Mouse (Mus musculus): ENCODE data around the gene Myoz2. TPM values are rescaled to one million over a fixed set of nuclear protein-coding genes. Genes with fewer than 3 reads are reported as not detected.

Gene Myoz2
- total RNA-seq, 1 experiment, result not detected

- Histone ChIP-seq H3K36me3 (ENCODE audit: control insufficient read depth, insufficient read depth, low read length, poor library complexity, severe bottlenecking) (no peaks in the 10 kb centered on the region), H3K9me3 (ENCODE audit: control insufficient read depth, insufficient read depth, low read depth, low read length) (no peaks in the 10 kb centered on the region), H3K9ac (ENCODE audit: insufficient read depth, low read depth, low read length, poor library complexity, severe bottlenecking) (no peak overlapping the region), H3K27ac (ENCODE audit: insufficient read depth, low read depth, low read length, poor library complexity, severe bottlenecking) (no peak overlapping the region), H3K4me1 (ENCODE audit: control insufficient read depth in 2 of 2, insufficient read depth in 2 of 2, low read length in 2 of 2, poor library complexity in 1 of 2) (no peaks in the 10 kb centered on the region; a peak in 1 of 4 replicates), H3K4me3 (ENCODE audit: insufficient read depth in 1 of 2, low read depth in 1 of 2, low read length in 2 of 2, poor library complexity in 1 of 2, severe bottlenecking in 1 of 2) (no peak overlapping the region)
- TF ChIP-seq ZC3H11A (IDR thresholded peaks at IDR 0.05; ENCODE audit: borderline replicate concordance, low read depth, low read length) (no peak), CHD2 (IDR thresholded peaks at IDR 0.05; ENCODE audit: low read depth, low read length) (no peak), MAFK (IDR thresholded peaks at IDR 0.05; ENCODE audit: insufficient read depth, low read depth, low read length) (no peak), HCFC1 (IDR thresholded peaks at IDR 0.05; ENCODE audit: borderline replicate concordance, insufficient read depth, low read length) (no peak), ZNF384 (IDR thresholded peaks at IDR 0.05; ENCODE audit: low read depth, low read length) (no peak)
- in situ Hi-C loops (cut with MboI; ENCODE audit: low sequenced_read_pairs in 2 of 2, unreplicated experiment in 2 of 2), result no loop called here
- no peak for DNase-seq (ENCODE audit: low read depth, low spot score)
Measured at GRCm38 (mm10) chr3:123054178-123054577, 19.4 kb upstream of the Myoz2 start.

- no peak overlapping the region for H3K4me3 ChIP-seq (ENCODE audit: insufficient read depth in 1 of 2, low read depth in 1 of 2, low read length in 2 of 2, poor library complexity in 1 of 2, severe bottlenecking in 1 of 2)
- no peaks in the 10 kb centered on the region; a peak in 1 of 4 replicates for H3K4me1 ChIP-seq (ENCODE audit: control insufficient read depth in 2 of 2, insufficient read depth in 2 of 2, low read length in 2 of 2, poor library complexity in 1 of 2)
Measured at GRCm38 (mm10) chr3:123053192-123053938, 18.6 kb upstream of the Myoz2 start.

GRCm38 (mm10) chr3:123042308-123042707, 7.5 kb upstream of the Myoz2 start:
- no peak for DNase-seq (ENCODE audit: low read depth, low spot score)
- in situ Hi-C loops (cut with MboI; ENCODE audit: low sequenced_read_pairs in 2 of 2, unreplicated experiment in 2 of 2), result no loop called here
- Histone ChIP-seq H3K9me3 (ENCODE audit: control insufficient read depth, insufficient read depth, low read depth, low read length) (no peaks in the 10 kb centered on the region), H3K4me3 (ENCODE audit: insufficient read depth in 1 of 2, low read depth in 1 of 2, low read length in 2 of 2, poor library complexity in 1 of 2, severe bottlenecking in 1 of 2) (no peak overlapping the region), H3K36me3 (ENCODE audit: control insufficient read depth, insufficient read depth, low read length, poor library complexity, severe bottlenecking) (no peaks in the 10 kb centered on the region), H3K27ac (ENCODE audit: insufficient read depth, low read depth, low read length, poor library complexity, severe bottlenecking) (no peak overlapping the region), H3K9ac (ENCODE audit: insufficient read depth, low read depth, low read length, poor library complexity, severe bottlenecking) (no peak overlapping the region), H3K4me1 (ENCODE audit: control insufficient read depth in 2 of 2, insufficient read depth in 2 of 2, low read length in 2 of 2, poor library complexity in 1 of 2) (no peaks in the 10 kb centered on the region)
- TF ChIP-seq MAFK (IDR thresholded peaks at IDR 0.05; ENCODE audit: insufficient read depth, low read depth, low read length), result no peak
- TF ChIP-seq HCFC1 (IDR thresholded peaks at IDR 0.05; ENCODE audit: borderline replicate concordance, insufficient read depth, low read length), result no peak
- TF ChIP-seq ZC3H11A (IDR thresholded peaks at IDR 0.05; ENCODE audit: borderline replicate concordance, low read depth, low read length), result no peak
- no peak for TF ChIP-seq CHD2 (IDR thresholded peaks at IDR 0.05; ENCODE audit: low read depth, low read length)
- no peak for TF ChIP-seq ZNF384 (IDR thresholded peaks at IDR 0.05; ENCODE audit: low read depth, low read length)

More at GRCm38 (mm10) chr3:123053192-123053938, 18.6 kb upstream of the Myoz2 start:
- Histone ChIP-seq H3K9me3 (ENCODE audit: control insufficient read depth, insufficient read depth, low read depth, low read length) (no peaks in the 10 kb centered on the region), H3K36me3 (ENCODE audit: control insufficient read depth, insufficient read depth, low read length, poor library complexity, severe bottlenecking) (no peaks in the 10 kb centered on the region), H3K27ac (ENCODE audit: insufficient read depth, low read depth, low read length, poor library complexity, severe bottlenecking) (no peak overlapping the region), H3K9ac (ENCODE audit: insufficient read depth, low read depth, low read length, poor library complexity, severe bottlenecking) (no peak overlapping the region)
- TF ChIP-seq ZNF384 (IDR thresholded peaks at IDR 0.05; ENCODE audit: low read depth, low read length) (no peak), CHD2 (IDR thresholded peaks at IDR 0.05; ENCODE audit: low read depth, low read length) (no peak), HCFC1 (IDR thresholded peaks at IDR 0.05; ENCODE audit: borderline replicate concordance, insufficient read depth, low read length) (no peak), ZC3H11A (IDR thresholded peaks at IDR 0.05; ENCODE audit: borderline replicate concordance, low read depth, low read length) (no peak), MAFK (IDR thresholded peaks at IDR 0.05; ENCODE audit: insufficient read depth, low read depth, low read length) (no peak)
- no peak for DNase-seq (ENCODE audit: low read depth, low spot score)
- in situ Hi-C loops (cut with MboI; ENCODE audit: low sequenced_read_pairs in 2 of 2, unreplicated experiment in 2 of 2), result no loop called here

- TF ChIP-seq HCFC1 (IDR thresholded peaks at IDR 0.05; ENCODE audit: borderline replicate concordance, insufficient read depth, low read length) (no peak), ZNF384 (IDR thresholded peaks at IDR 0.05; ENCODE audit: low read depth, low read length) (no peak), MAFK (IDR thresholded peaks at IDR 0.05; ENCODE audit: insufficient read depth, low read depth, low read length) (no peak), CHD2 (IDR thresholded peaks at IDR 0.05; ENCODE audit: low read depth, low read length) (no peak), ZC3H11A (IDR thresholded peaks at IDR 0.05; ENCODE audit: borderline replicate concordance, low read depth, low read length) (no peak)
- no peaks in the 10 kb centered on the region for H3K36me3 ChIP-seq (ENCODE audit: control insufficient read depth, insufficient read depth, low read length, poor library complexity, severe bottlenecking)
- H3K27ac ChIP-seq (ENCODE audit: insufficient read depth, low read depth, low read length, poor library complexity, severe bottlenecking), result no peak overlapping the region
- in situ Hi-C loops (cut with MboI; ENCODE audit: low sequenced_read_pairs in 2 of 2, unreplicated experiment in 2 of 2), result no loop called here
- H3K9me3 ChIP-seq (ENCODE audit: control insufficient read depth, insufficient read depth, low read depth, low read length), result no peaks in the 10 kb centered on the region
- H3K4me1 ChIP-seq (ENCODE audit: control insufficient read depth in 2 of 2, insufficient read depth in 2 of 2, low read length in 2 of 2, poor library complexity in 1 of 2), result no peaks in the 10 kb centered on the region
- no peak overlapping the region for H3K9ac ChIP-seq (ENCODE audit: insufficient read depth, low read depth, low read length, poor library complexity, severe bottlenecking)
- no peak overlapping the region for H3K4me3 ChIP-seq (ENCODE audit: insufficient read depth in 1 of 2, low read depth in 1 of 2, low read length in 2 of 2, poor library complexity in 1 of 2, severe bottlenecking in 1 of 2)
- DNase-seq (ENCODE audit: low read depth, low spot score), result no peak
Measured at GRCm38 (mm10) chr3:123033804-123034203, 1.0 kb downstream of the Myoz2 start.

All from ES-E14 (cell line).